Mouse (Mus musculus) liver, adult 2 months (tissue): Measurements from ENCODE around the gene Cdh3. TPM values are rescaled to one million over a fixed set of nuclear protein-coding genes. Genes with fewer than 3 reads are reported as not detected.
A peak's percentile ranks its signal among the peaks of the same experiment; 100 is the strongest.

Experiments used
- DNase-seq: peaks from one replicate; pipeline ENCODE4 v3.0.0-alpha.2; 2011; ENCODE audit warnings: low read depth, low spot score; ENCODE audit errors: extremely low read depth
- H3K27ac ChIP-seq: fragments of 200-500 bp; replicated peaks from 2 replicates; pipeline ENCODE4 v1.5.1; 2012; ENCODE audit warnings: low read depth, mild to moderate bottlenecking, control low read depth, inconsistent platforms, low read length; ENCODE audit not compliant: insufficient read depth
- H3K27me3 ChIP-seq: fragments of 200-500 bp; 2 replicates; pipeline ENCODE4 v1.6.1; 2012; ENCODE audit warnings: mild to moderate bottlenecking, moderate library complexity, low read length, inconsistent platforms; ENCODE audit not compliant: control insufficient read depth, insufficient read depth
- H3K36me3 ChIP-seq: fragments of 200-500 bp; 2 replicates; pipeline ENCODE4 v1.6.1; 2012; ENCODE audit warnings: low read length, inconsistent platforms; ENCODE audit not compliant: control insufficient read depth, insufficient read depth
- H3K4me1 ChIP-seq: fragments of 200-500 bp; 2 replicates; pipeline ENCODE4 v1.6.1; 2011; ENCODE audit warnings: low read length; ENCODE audit not compliant: control insufficient read depth, insufficient read depth
- H3K4me3 ChIP-seq: fragments of 200-500 bp; 2 replicates; pipeline ENCODE4 v1.5.1; 2011; ENCODE audit warnings: low read depth, mild to moderate bottlenecking, control low read depth, low read length, moderate library complexity; ENCODE audit not compliant: insufficient read depth
- H3K79me2 ChIP-seq: fragments of 200-500 bp; 2 replicates; pipeline ENCODE4 v1.6.1; 2012; ENCODE audit warnings: inconsistent platforms, mild to moderate bottlenecking, low read length, moderate library complexity; ENCODE audit not compliant: control insufficient read depth, insufficient read depth
- H3K9ac ChIP-seq: fragments of 200-500 bp; 2 replicates; pipeline ENCODE4 v1.6.1; 2012; ENCODE audit warnings: low read depth, mild to moderate bottlenecking, control low read depth, inconsistent platforms, low read length
- CTCF ChIP-seq: fragments of 200-500 bp; IDR thresholded peaks from 2 replicates; pipeline ENCODE4 v1.5.1; 2011; ENCODE audit warnings: low read depth, low read length, control low read depth
- POLR2A ChIP-seq: fragments of 200-500 bp; IDR thresholded peaks from 2 replicates; pipeline ENCODE4 v1.6.1; 2011; ENCODE audit warnings: low read length, control low read depth; ENCODE audit not compliant: insufficient read depth; ENCODE audit errors: extremely low read depth
- WGBS: fragments of 180-500 bp; shearing (Covaris S2); methylation state at CpG from one replicate; pipeline ENCODE4 v1.1.7; 2018; 5-methylcytosine and 5-hydroxymethylcytosine counted together
- polyA plus RNA-seq: library from polyadenylated mRNA; depleted of rRNA; stranded (reverse); fragments of >200 nt; gene quantifications from 2 replicates; pipeline ENCODE4 v1.2.3, GENCODE M21; 2012
- total RNA-seq: library from RNA; depleted of rRNA; stranded (reverse); fragments of >200 nt; gene quantifications from 2 replicates; pipeline ENCODE4 v1.2.3, GENCODE M21; 2014

Cdh3 gene
- total and polyA plus RNA-seq, 2 experiments = 0.09 to 0.16 TPM

DNA sequence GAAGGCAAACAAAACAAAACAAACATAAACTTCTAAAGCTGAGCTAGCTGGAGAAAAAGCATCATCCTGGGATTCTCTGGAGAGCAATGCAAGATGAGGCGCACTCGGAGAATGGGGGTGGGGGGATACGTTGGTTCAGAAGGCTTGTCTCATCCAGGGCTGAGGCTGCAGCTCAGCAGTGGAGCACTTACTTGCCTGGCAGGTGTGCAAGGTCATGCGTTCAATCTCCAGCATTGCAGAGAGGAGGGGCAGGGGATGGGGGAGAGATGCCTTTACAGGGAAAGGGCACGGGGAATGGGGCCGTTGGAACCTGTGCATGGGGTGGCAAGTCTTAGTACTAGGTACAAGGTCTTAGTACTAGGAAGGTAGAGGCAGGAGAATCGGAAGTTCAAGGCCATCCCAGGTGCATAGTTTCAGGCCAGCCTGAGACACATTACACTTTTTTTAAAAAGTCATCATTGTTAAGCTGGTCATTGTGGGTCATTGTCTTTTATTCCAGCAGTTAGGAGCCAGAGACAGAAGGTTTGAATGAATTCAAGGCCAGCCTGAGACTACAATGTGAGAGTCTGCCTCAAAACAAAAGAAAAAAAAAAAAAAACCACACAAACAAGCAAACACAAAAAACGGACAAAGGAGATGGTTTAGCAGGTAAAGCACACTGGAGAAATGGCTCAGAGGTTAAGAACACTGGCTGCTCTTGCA lies 1.5 kb upstream of the Cdh3 start:
- no peaks in the 10 kb centered on the region for H3K36me3 ChIP-seq
- H3K27ac ChIP-seq = no peak overlapping the region
- WGBS = 53% methylated on average over 8 of the region's 8 CpGs
- no peaks in the 10 kb centered on the region for H3K79me2 ChIP-seq
- peaks cover 16% of the 10 kb centered on the region for H3K27me3 ChIP-seq
- no peaks in the 10 kb centered on the region for H3K4me1 ChIP-seq
- DNase-seq = no peak
- TF ChIP-seq CTCF = no peak
- TF ChIP-seq POLR2A = no peak
- H3K9ac ChIP-seq = no peak overlapping the region
- no peak overlapping the region for H3K4me3 ChIP-seq

DNA sequence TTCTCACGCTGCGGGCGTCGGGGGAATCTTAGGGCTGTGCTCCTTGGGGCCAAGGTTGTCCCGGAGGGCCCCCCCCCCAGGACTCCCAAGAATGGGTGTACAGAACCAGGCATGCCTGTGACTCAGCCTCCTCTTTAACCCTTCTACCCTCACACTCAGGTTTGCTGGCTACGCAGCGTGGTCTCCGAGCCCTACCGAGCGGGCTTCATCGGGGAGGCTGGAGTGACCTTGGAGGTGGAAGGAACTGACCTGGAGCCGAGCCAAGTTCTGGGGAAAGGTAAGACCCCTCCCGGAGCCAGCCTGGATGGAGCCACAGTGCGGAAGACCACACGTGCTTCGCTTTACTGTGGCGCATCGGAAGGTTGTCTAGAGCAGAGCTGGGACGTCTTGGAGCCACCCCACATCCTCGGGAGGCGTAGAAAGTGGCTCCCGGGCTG lies 392 bp downstream of the Cdh3 start:
- Histone ChIP-seq H3K27me3 (peaks cover 16% of the 10 kb centered on the region), H3K79me2 (no peaks in the 10 kb centered on the region), H3K9ac (no peak overlapping the region), H3K4me1 (no peaks in the 10 kb centered on the region), H3K4me3 (peak overlapping the region; percentile 35; the same call in 1 of the 2 replicates), H3K27ac (no peak overlapping the region), H3K36me3 (no peaks in the 10 kb centered on the region)
- TF ChIP-seq CTCF (no peak), POLR2A (no peak)
- no peak for DNase-seq
- WGBS = 3% methylated on average over 22 of the region's 22 CpGs

DNA sequence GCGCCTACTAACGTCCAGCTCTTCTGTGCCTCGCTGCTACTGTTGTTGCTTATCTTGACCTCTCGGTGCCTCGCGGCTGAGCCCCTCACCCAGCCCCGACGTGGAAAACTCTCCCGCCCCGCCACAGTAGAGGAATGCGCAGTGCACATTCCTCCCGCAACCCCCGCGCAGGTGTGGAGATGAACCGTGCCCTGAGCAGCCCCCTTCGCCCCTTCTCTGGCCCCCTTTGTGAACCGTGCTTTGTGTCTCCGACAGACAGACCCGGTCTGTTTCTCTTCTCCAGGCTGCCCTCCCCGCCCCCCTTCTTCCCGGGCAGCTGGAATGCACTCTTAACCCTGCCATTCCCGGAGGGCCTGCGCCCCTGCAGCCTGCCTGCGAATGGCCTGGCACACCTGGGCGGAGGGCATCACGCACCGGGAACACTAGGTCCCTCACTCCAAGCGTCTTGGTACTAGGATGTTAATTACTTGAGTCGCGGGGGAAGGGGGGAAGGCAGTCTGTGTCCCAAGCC lies 895 bp downstream of the Cdh3 start:
- no peak overlapping the region for H3K27ac ChIP-seq
- no peaks in the 10 kb centered on the region for H3K4me1 ChIP-seq
- no peak for TF ChIP-seq CTCF
- TF ChIP-seq POLR2A = no peak
- H3K36me3 ChIP-seq = no peaks in the 10 kb centered on the region
- 5% methylated on average over 30 of the region's 30 CpGs for WGBS
- no peak overlapping the region for H3K9ac ChIP-seq
- peak overlapping the region; percentile 35; the same call in 1 of the 2 replicates for H3K4me3 ChIP-seq
- no peaks in the 10 kb centered on the region for H3K79me2 ChIP-seq
- H3K27me3 ChIP-seq = peaks cover 16% of the 10 kb centered on the region
- DNase-seq = no peak

DNA sequence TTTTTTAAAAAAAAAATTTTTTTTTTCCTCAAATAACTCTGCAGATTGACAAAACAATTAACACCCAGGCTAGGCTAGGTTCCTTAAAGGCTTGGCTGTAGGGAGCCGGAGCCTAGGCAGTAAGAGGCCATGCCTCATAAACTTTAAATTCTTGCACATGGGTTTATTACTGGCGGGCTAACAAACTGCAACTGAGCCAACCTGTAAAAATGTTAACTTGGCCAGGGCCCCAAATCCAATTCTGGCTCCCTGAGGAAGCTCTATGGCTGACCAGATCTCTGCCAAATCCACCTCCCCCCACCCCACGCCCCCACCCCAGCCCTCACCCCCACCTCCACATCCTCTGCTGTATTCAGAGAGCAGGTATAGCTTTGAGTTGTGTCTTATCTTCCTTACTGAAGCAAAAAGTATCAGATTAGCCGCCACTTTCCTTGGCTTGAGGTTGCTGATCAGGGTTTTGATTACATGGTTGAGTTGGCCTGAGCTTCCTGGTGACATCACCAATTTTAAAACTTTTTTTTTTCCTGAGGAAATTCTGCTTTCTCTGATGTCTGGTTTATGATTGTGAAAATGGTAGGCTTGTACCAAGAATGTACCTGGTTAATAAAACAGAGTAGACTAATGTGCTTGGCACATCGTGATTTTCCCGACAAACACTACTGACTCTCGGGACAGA lies 1.9 kb downstream of the Cdh3 start:
- no peak overlapping the region for H3K27ac ChIP-seq
- no peak overlapping the region for H3K9ac ChIP-seq
- TF ChIP-seq POLR2A = no peak
- TF ChIP-seq CTCF = no peak
- H3K4me3 ChIP-seq = no peak overlapping the region
- no peaks in the 10 kb centered on the region for H3K4me1 ChIP-seq
- DNase-seq = no peak
- WGBS = 74% methylated on average over 7 of the region's 7 CpGs
- no peaks in the 10 kb centered on the region for H3K36me3 ChIP-seq
- peaks cover 16% of the 10 kb centered on the region for H3K27me3 ChIP-seq
- H3K79me2 ChIP-seq = no peaks in the 10 kb centered on the region

DNA sequence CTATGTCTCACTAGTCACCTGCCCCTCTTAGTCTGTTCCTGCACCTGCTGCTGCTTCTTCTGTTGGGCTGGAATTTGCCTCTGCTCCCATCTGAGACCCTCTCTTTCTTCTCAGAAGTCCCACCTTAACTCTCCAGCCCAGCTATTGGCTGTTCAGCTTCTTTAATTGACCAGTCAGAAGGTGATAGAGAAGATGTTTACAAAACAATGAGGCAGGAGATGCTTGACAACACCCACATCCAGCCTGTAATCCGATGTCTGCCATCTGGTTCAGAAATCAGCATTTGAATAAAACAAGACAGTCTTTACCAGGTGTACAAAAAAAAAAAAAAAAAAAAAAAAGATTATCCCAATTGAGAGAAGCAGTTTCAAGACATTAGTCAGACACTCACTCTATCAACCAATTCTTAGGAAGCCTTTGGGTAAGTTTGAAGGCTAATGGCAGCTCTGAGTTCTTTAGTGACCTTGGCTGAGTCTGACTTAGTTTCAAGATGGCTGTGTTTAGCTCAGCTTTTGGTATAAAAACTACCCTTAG lies 5.3 kb downstream of the Cdh3 start:
- no peak for TF ChIP-seq POLR2A
- TF ChIP-seq CTCF = no peak
- H3K27me3 ChIP-seq = peaks cover 9% of the 10 kb centered on the region; the same call in 1 of the 2 replicates
- H3K9ac ChIP-seq = no peak overlapping the region
- WGBS = 70% methylated on average over 1 of the region's 1 CpGs
- H3K4me3 ChIP-seq = no peak overlapping the region
- no peaks in the 10 kb centered on the region for H3K79me2 ChIP-seq
- H3K36me3 ChIP-seq = no peaks in the 10 kb centered on the region
- DNase-seq = no peak
- no peaks in the 10 kb centered on the region for H3K4me1 ChIP-seq
- H3K27ac ChIP-seq = no peak overlapping the region
